Mouse (Mus musculus): ENCODE measurements around the gene Gtpbp1.

DNA sequence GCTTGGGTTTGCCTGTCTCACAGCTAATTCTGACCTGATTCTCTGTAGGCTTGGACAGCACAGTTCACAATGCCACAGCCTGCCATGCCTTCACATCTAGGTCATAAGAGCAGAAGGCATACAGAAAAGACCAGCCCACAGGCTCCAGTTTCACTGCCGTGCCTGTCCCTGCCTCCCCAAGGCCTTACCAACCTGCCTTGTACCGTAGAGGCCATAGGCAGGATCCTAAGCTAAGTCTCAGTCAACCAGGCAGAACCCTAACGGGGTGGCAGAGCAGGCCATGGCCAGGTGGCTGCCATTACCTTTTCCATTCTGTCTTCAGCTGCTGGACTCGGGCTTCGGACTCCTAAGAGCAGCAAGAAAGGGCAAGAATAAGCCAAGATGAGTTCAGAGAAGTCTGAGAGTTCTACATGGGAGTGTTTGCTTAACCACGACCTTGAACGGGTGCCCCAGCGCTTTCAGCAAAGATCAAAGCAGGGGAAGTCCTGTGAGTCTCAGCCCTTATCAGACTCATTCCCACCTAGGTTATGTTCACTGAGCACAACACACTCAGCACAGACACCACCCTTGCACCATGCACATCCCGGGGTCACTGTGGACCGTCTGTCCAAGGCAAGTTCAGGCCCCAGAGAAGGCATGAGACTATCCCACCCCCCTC, 38.2 kb downstream of the Gtpbp1 start:
- TF ChIP-seq POLR2A (IDR thresholded peaks at IDR 0.05; ENCODE audit: low read depth, low read length) = no peak
- no peak for TF ChIP-seq CTCF (conservative IDR thresholded peaks at IDR 0.05; ENCODE audit: insufficient read depth, insufficient read length, low read depth, low read length)
